9 mouse cellular contexts compared by ENCODE assay signal in genomic region chr9:58539886-58540285, GRCm38 (mm10). TPM values are rescaled to one million over a fixed set of nuclear protein-coding genes. Genes with fewer than 3 reads are reported as not detected.
DNase-seq lines count a peak whose midpoint lies in the region; ATAC-seq and TF ChIP-seq lines count a peak whose summit lies in the region.
"Had no signal": no experiment of that assay in that cellular context is flagged by ENCODE, and none has a peak within 500 bp of the region (broad histone marks: within the 10 kb centered on the region; RNA-seq: fewer than 3 reads in every experiment).

No protein-coding gene starts in this region.

- 0 out of 4 replicates have a peak, but pooled peaks of 1 of the 2 experiments have one; percentile 16 for TF ChIP-seq EP300 in MEL (IDR thresholded peaks at IDR 0.05; ENCODE audit: low read depth in 1 of 2, low read length in 2 of 2)

- TF ChIP-seq CTCF in MEL (IDR thresholded peaks at IDR 0.05 in 2 of 3, conservative IDR thresholded peaks at IDR 0.05 in 1 of 3; ENCODE audit: control insufficient read depth in 1 of 3, insufficient read depth in 1 of 3, low read depth in 2 of 3, low read length in 3 of 3, poor library complexity in 1 of 3, severe bottlenecking in 1 of 3), result peak; percentile 83 to 93 (median 92)

- 50% methylated on average over 5 of the region's 5 CpGs for WGBS in forebrain, embryonic 16.5 days
- WGBS in limb, embryonic 13.5 days, result 48% methylated on average over 5 of the region's 5 CpGs

- no peaks in the 10 kb centered on the region for H3K27me3 ChIP-seq in MEL (ENCODE audit: control insufficient read depth in 1 of 2, insufficient read depth in 2 of 2, low read length in 2 of 2)
- H3K27me3 ChIP-seq in forebrain, embryonic 16.5 days (replicated peaks; ENCODE audit: control insufficient read depth, insufficient read depth, low read length), result no peaks in the 10 kb centered on the region
- H3K27me3 ChIP-seq in limb, embryonic 13.5 days, result no peaks in the 10 kb centered on the region

- TF ChIP-seq RAD21 in MEL (IDR thresholded peaks at IDR 0.05; ENCODE audit: low read depth, low read length), result peak; percentile 96

- TF ChIP-seq POLR2A in MEL (IDR thresholded peaks at IDR 0.05; ENCODE audit: control insufficient read depth in 1 of 2, insufficient read depth in 1 of 2, low read depth in 1 of 2, low read length in 2 of 2, poor library complexity in 1 of 2), result no peak

- no peaks in the 10 kb centered on the region for H3K79me2 ChIP-seq in MEL (ENCODE audit: control insufficient read depth, insufficient read depth, low read length, poor library complexity)

- ATAC-seq in forebrain, embryonic 16.5 days, result peak; percentile 43
- 0 out of 2 replicates have a peak, but pooled peaks have one; percentile 29 for ATAC-seq in limb, embryonic 13.5 days (ENCODE audit: low FRiP score, low read depth)

- no peak overlapping the region for H3K4me2 ChIP-seq in forebrain, embryonic 16.5 days (ENCODE audit: low read length)
- H3K4me2 ChIP-seq in limb, embryonic 13.5 days (replicated peaks), result no peak overlapping the region

- no peak overlapping the region for H3K27ac ChIP-seq in MEL (ENCODE audit: control insufficient read depth, low read depth, low read length)
- H3K27ac ChIP-seq in forebrain, embryonic 16.5 days (ENCODE audit: low read length), result no peak overlapping the region
- H3K27ac ChIP-seq in limb, embryonic 13.5 days, result no peak overlapping the region
- H3K27ac ChIP-seq: macrophage had no signal

- H3K4me1 ChIP-seq in MEL (ENCODE audit: control insufficient read depth in 1 of 2, insufficient read depth in 2 of 2, low read length in 2 of 2), result peaks cover 6 to 30% of the 10 kb centered on the region in 2 experiments
- H3K4me1 ChIP-seq in forebrain, embryonic 16.5 days (replicated peaks; ENCODE audit: control insufficient read depth, insufficient read depth, low read length), result peaks cover 13% of the 10 kb centered on the region
- H3K4me1 ChIP-seq in limb, embryonic 13.5 days, result peaks cover 23% of the 10 kb centered on the region

- no peak overlapping the region for H3K9ac ChIP-seq in MEL (ENCODE audit: control insufficient read depth, low read depth, low read length, poor library complexity, severe bottlenecking)
- no peak overlapping the region for H3K9ac ChIP-seq in forebrain, embryonic 16.5 days (replicated peaks; ENCODE audit: low read depth, low read length)
- no peak overlapping the region for H3K9ac ChIP-seq in limb, embryonic 13.5 days

- no peaks in the 10 kb centered on the region for H3K9me3 ChIP-seq in MEL (replicated peaks; ENCODE audit: insufficient read depth, low read length)
- H3K9me3 ChIP-seq in forebrain, embryonic 16.5 days (ENCODE audit: control insufficient read depth, low read length), result no peaks in the 10 kb centered on the region
- no peaks in the 10 kb centered on the region for H3K9me3 ChIP-seq in limb, embryonic 13.5 days

- peak; percentile 18 to 38 for DNase-seq in kidney, adult 8-10 months
- DNase-seq in kidney, adult 11 months, result no peak
- DNase-seq in MEL (ENCODE audit: low read depth, low spot score), result peak; percentile 83
- peak; percentile 66 to 76 for DNase-seq in cerebellum, adult 18-20 months
- peak; percentile 43 to 58 for DNase-seq in natural killer cell, adult 2 months (ENCODE audit: low spot score in 2 of 2)
- DNase-seq in yolk sac, embryonic 10.5 days (ENCODE audit: low spot score), result peak; percentile 11

- peaks cover 0 to 9% of the 10 kb centered on the region in 2 experiments; a peak in 2 of 4 replicates for H3K36me3 ChIP-seq in MEL (ENCODE audit: control insufficient read depth in 1 of 2, insufficient read depth in 2 of 2, low read length in 2 of 2)
- peaks cover 7% of the 10 kb centered on the region for H3K36me3 ChIP-seq in forebrain, embryonic 16.5 days (ENCODE audit: control insufficient read depth, insufficient read depth)
- H3K36me3 ChIP-seq in limb, embryonic 13.5 days, result peaks cover 48% of the 10 kb centered on the region

- H3K4me3 ChIP-seq in MEL (ENCODE audit: control insufficient read depth in 1 of 2, insufficient read depth in 1 of 2, low read depth in 2 of 2, low read length in 2 of 2), result no peak overlapping the region
- H3K4me3 ChIP-seq in forebrain, embryonic 16.5 days (replicated peaks; ENCODE audit: low read length), result no peak overlapping the region
- H3K4me3 ChIP-seq in limb, embryonic 13.5 days, result no peak overlapping the region

TF ChIP-seq in MEL, 35 proteins besides CTCF, POLR2A, EP300 and RAD21:
- TF ChIP-seq GATA1 (IDR thresholded peaks at IDR 0.05; ENCODE audit: low read depth, low read length) (no peak), KAT2A (conservative IDR thresholded peaks at IDR 0.05; ENCODE audit: low read depth, low read length) (no peak), CHD1 (IDR thresholded peaks at IDR 0.05; ENCODE audit: low read depth, low read length) (no peak), GABPA (IDR thresholded peaks at IDR 0.05; ENCODE audit: low read depth, low read length) (no peak), RCOR1 (IDR thresholded peaks at IDR 0.05; ENCODE audit: low read depth, low read length) (no peak), ELF1 (IDR thresholded peaks at IDR 0.05; ENCODE audit: low read depth, low read length) (no peak), USF2 (IDR thresholded peaks at IDR 0.05; ENCODE audit: borderline replicate concordance in 1 of 2, insufficient read depth in 1 of 2, low read depth in 1 of 2, low read length in 2 of 2) (no peak), MAFK (IDR thresholded peaks at IDR 0.05; ENCODE audit: borderline replicate concordance, low read depth, low read length) (no peak), CHD2 (IDR thresholded peaks at IDR 0.05; ENCODE audit: low read length) (no peak), TCF12 (IDR thresholded peaks at IDR 0.05; ENCODE audit: low read depth, low read length) (no peak), MXI1 (IDR thresholded peaks at IDR 0.05; ENCODE audit: low read depth, low read length) (no peak), HCFC1 (IDR thresholded peaks at IDR 0.05; ENCODE audit: low read depth, low read length) (no peak), ZMIZ1 (IDR thresholded peaks at IDR 0.05; ENCODE audit: low read depth, low read length) (no peak), SMC3 (IDR thresholded peaks at IDR 0.05; ENCODE audit: low read depth, low read length) (peak; percentile 86), ETS1 (IDR thresholded peaks at IDR 0.05; ENCODE audit: low read depth, low read length) (no peak), MYB (IDR thresholded peaks at IDR 0.05; ENCODE audit: low read depth, low read length) (no peak), USF1 (IDR thresholded peaks at IDR 0.05; ENCODE audit: low read depth, low read length) (no peak), MYC (IDR thresholded peaks at IDR 0.05; ENCODE audit: low read depth, low read length) (no peak), POLR2AphosphoS5 (IDR thresholded peaks at IDR 0.05; ENCODE audit: borderline replicate concordance, low read depth, low read length) (no peak), ZKSCAN1 (IDR thresholded peaks at IDR 0.05; ENCODE audit: low read depth, low read length) (no peak), MAX (IDR thresholded peaks at IDR 0.05; ENCODE audit: low read length) (no peak), POLR2AphosphoS2 (IDR thresholded peaks at IDR 0.05; ENCODE audit: low read length) (no peak), E2F4 (IDR thresholded peaks at IDR 0.05; ENCODE audit: borderline replicate concordance, low read depth, low read length) (no peak), MAZ (IDR thresholded peaks at IDR 0.05; ENCODE audit: low read depth, low read length) (no peak), NRF1 (IDR thresholded peaks at IDR 0.05; ENCODE audit: insufficient read depth, low read depth, low read length, poor library complexity, severe bottlenecking) (no peak), ZNF384 (IDR thresholded peaks at IDR 0.05; ENCODE audit: low read depth, low read length) (peak; percentile 50), MEF2A (IDR thresholded peaks at IDR 0.05; ENCODE audit: extremely low read depth, insufficient replicate concordance, low read depth, low read length, poor library complexity, severe bottlenecking) (no peak), TBP (IDR thresholded peaks at IDR 0.05; ENCODE audit: low read depth, low read length) (no peak), BHLHE40 (IDR thresholded peaks at IDR 0.05; ENCODE audit: borderline replicate concordance, low read depth, low read length) (peak; percentile 37; the same call in 1 of the 2 replicates), ZC3H11A (IDR thresholded peaks at IDR 0.05; ENCODE audit: low read depth, low read length) (peak; percentile 89), TAL1 (IDR thresholded peaks at IDR 0.05; ENCODE audit: low read length) (no peak), UBTF (IDR thresholded peaks at IDR 0.05; ENCODE audit: borderline replicate concordance, insufficient read depth, low read depth, low read length) (no peak), JUND (IDR thresholded peaks at IDR 0.05; ENCODE audit: low read depth, low read length) (no peak), SIN3A (IDR thresholded peaks at IDR 0.05; ENCODE audit: low read length) (0 out of 2 replicates have a peak, but pooled peaks have one; percentile 44), NELFE (IDR thresholded peaks at IDR 0.05; ENCODE audit: low read depth, low read length) (no peak)

RNA-seq across cellular contexts. Expression of gene Cd276, which starts 15.4 kb away (rescaled TPM):
- total RNA-seq in MEL (2012; rRNA removed), result 0.10 and 0.12 TPM in 2 replicates
- polyA plus RNA-seq in MEL (2012; ENCODE audit: insufficient read depth in 1 of 2, insufficient read length in 2 of 2, low read depth in 1 of 2, low replicate concordance in 2 of 2, missing spikeins in 1 of 2), result 1 to 10 TPM in 1 of 2 experiments, not detected in 1; 3.6 TPM
- 33.4 and 36.0 TPM in 2 replicates for polyA plus RNA-seq in forebrain, embryonic 16.5 days (2015; fragmentation: Nextera tagmentation; extraction: Ambion mirVana)
- polyA plus RNA-seq in limb, embryonic 13.5 days (2015; fragmentation: Nextera tagmentation; extraction: Ambion mirVana), result 59.6 and 71.4 TPM in 2 replicates

RNA-seq across cellular contexts. Expression of gene Nptn, which starts 42.2 kb away (rescaled TPM):
- total RNA-seq in MEL (2012; rRNA removed), result 69.1 and 71.4 TPM in 2 replicates
- polyA plus RNA-seq in MEL (2012; ENCODE audit: insufficient read depth in 1 of 2, insufficient read length in 2 of 2, low read depth in 1 of 2, low replicate concordance in 2 of 2, missing spikeins in 1 of 2), result 100 to 1,000 TPM in 1 of 2 experiments, not detected in 1; 199 TPM
- 158 and 175 TPM in 2 replicates for polyA plus RNA-seq in forebrain, embryonic 16.5 days (2015; fragmentation: Nextera tagmentation; extraction: Ambion mirVana)
- 99.6 and 101 TPM in 2 replicates for polyA plus RNA-seq in limb, embryonic 13.5 days (2015; fragmentation: Nextera tagmentation; extraction: Ambion mirVana)

RNA-seq across cellular contexts. Expression of gene Insyn1, which starts 51.5 kb away (rescaled TPM):
- not detected in 2 replicates for total RNA-seq in MEL (2012; rRNA removed)
- not detected for polyA plus RNA-seq in MEL (2012; ENCODE audit: insufficient read depth in 1 of 2, insufficient read length in 2 of 2, low read depth in 1 of 2, low replicate concordance in 2 of 2, missing spikeins in 1 of 2)
- 4.0 and 4.9 TPM in 2 replicates for polyA plus RNA-seq in forebrain, embryonic 16.5 days (2015; fragmentation: Nextera tagmentation; extraction: Ambion mirVana)
- polyA plus RNA-seq in limb, embryonic 13.5 days (2015; fragmentation: Nextera tagmentation; extraction: Ambion mirVana), result 2.1 and 3.6 TPM in 2 replicates
- polyA plus RNA-seq: macrophage had no signal
